Mouse (Mus musculus): ENCODE measurements around the gene Gm17657.

Gene Gm17657

GRCm38 (mm10) chr17:29488257-29488977 lies 61.0 kb downstream of the Gm17657 start:
- DNase-seq (ENCODE audit: low spot score in 2 of 2) = no peak

GRCm38 (mm10) chr17:29485336-29486233 lies 63.9 kb downstream of the Gm17657 start:
- DNase-seq (ENCODE audit: low spot score in 2 of 2) = no peak

- no peak for DNase-seq (ENCODE audit: low spot score in 2 of 2)
These were observed 65.0 kb downstream of the Gm17657 start for GRCm38 (mm10) chr17:29484431-29484830.

- no peak for DNase-seq (ENCODE audit: low spot score in 2 of 2)
These were observed 66.2 kb downstream of the Gm17657 start for GRCm38 (mm10) chr17:29483282-29483681.

GRCm38 (mm10) chr17:29482632-29483031 lies 66.8 kb downstream of the Gm17657 start:
- DNase-seq (ENCODE audit: low spot score in 2 of 2) = no peak

- no peak for DNase-seq (ENCODE audit: low spot score in 2 of 2)
These were observed 69.2 kb downstream of the Gm17657 start for GRCm38 (mm10) chr17:29480256-29480655.

GRCm38 (mm10) chr17:29478271-29478670 lies 71.2 kb downstream of the Gm17657 start:
- no peak for DNase-seq (ENCODE audit: low spot score in 2 of 2)

- no peak for DNase-seq (ENCODE audit: low spot score in 2 of 2)
These were observed 72.1 kb downstream of the Gm17657 start for GRCm38 (mm10) chr17:29477357-29477756.

GRCm38 (mm10) chr17:29476461-29476860 lies 73.0 kb downstream of the Gm17657 start:
- DNase-seq (ENCODE audit: low spot score in 2 of 2) = no peak

GRCm38 (mm10) chr17:29475142-29475541 lies 74.3 kb downstream of the Gm17657 start:
- DNase-seq (ENCODE audit: low spot score in 2 of 2) = no peak

- no peak for DNase-seq (ENCODE audit: low spot score in 2 of 2)
These were observed 75.4 kb downstream of the Gm17657 start for GRCm38 (mm10) chr17:29474036-29474435.

- DNase-seq (ENCODE audit: low spot score in 2 of 2) = no peak
These were observed 76.0 kb downstream of the Gm17657 start for GRCm38 (mm10) chr17:29473466-29473865.

All from right cerebral cortex, adult 2 months (tissue).